Mouse (Mus musculus) liver, embryonic 11.5 days (tissue): ENCODE measurements around the gene Gm15097. TPM values are rescaled to one million over a fixed set of nuclear protein-coding genes. Genes with fewer than 3 reads are reported as not detected.
"Not testable (repeated sequence)": the region's sequence is repeated elsewhere in the genome, so short reads cannot be mapped to it uniquely, and the experiment has no call there.

ENCODE experiments used
- ATAC-seq: fragments of 200-750 bp; cut with Nextera tagmentation; replicated peaks from 2 replicates; pipeline ENCODE4 v1.8.0; 2017; ENCODE audit warnings: moderate number of reproducible peaks, mild to moderate bottlenecking, moderate TSS enrichment, moderate library complexity; ENCODE audit not compliant: low FRiP score
- DNase-seq: peaks from one replicate; pipeline ENCODE4 v3.0.0-alpha.2; 2017; ENCODE audit warnings: low spot score
- H3K27ac ChIP-seq: fragments of 300-500 bp; sonication (generic); 2 replicates; pipeline ENCODE4 v1.5.1; 2014; ENCODE audit warnings: mild to moderate bottlenecking, low read depth, low read length, control low read depth
- H3K27me3 ChIP-seq: fragments of 300-500 bp; sonication (generic); replicated peaks from 2 replicates; pipeline ENCODE4 v1.6.1; 2014; ENCODE audit warnings: low read length, mixed read lengths; ENCODE audit not compliant: control insufficient read depth, insufficient read depth
- H3K36me3 ChIP-seq: fragments of 300-500 bp; sonication (generic); 2 replicates; pipeline ENCODE4 v1.6.1; 2014; ENCODE audit warnings: mild to moderate bottlenecking, low read length, moderate library complexity, mixed read lengths; ENCODE audit not compliant: control insufficient read depth, insufficient read depth
- H3K4me1 ChIP-seq: fragments of 300-500 bp; sonication (generic); replicated peaks from 2 replicates; pipeline ENCODE4 v1.6.1; 2014; ENCODE audit warnings: low read length, mixed read lengths; ENCODE audit not compliant: control insufficient read depth, insufficient read depth
- H3K4me2 ChIP-seq: fragments of 300-500 bp; sonication (generic); 2 replicates; pipeline ENCODE4 v1.6.1; 2014; ENCODE audit warnings: mild to moderate bottlenecking, control low read depth, moderate library complexity
- H3K4me3 ChIP-seq: fragments of 300-500 bp; sonication (generic); 2 replicates; pipeline ENCODE4 v1.5.1; 2014; ENCODE audit warnings: low read depth, low read length, control low read depth
- H3K9ac ChIP-seq: fragments of 300-500 bp; sonication (generic); 2 replicates; pipeline ENCODE4 v1.6.1; 2014; ENCODE audit warnings: low read depth, low read length, control low read depth
- H3K9me3 ChIP-seq: fragments of 300-500 bp; sonication (generic); 2 replicates; pipeline ENCODE4 v1.6.1; 2016; ENCODE audit warnings: low read length, inconsistent platforms, mixed read lengths; ENCODE audit not compliant: control insufficient read depth
- WGBS: fragments of 180-500 bp; shearing (Covaris S2); extraction: QIAGEN DNeasy Blood & Tissue Kit; methylation state at CpG from one replicate; pipeline ENCODE4 v1.1.7; 2014; 5-methylcytosine and 5-hydroxymethylcytosine counted together
- polyA plus RNA-seq: library from polyadenylated mRNA; unstranded; fragments of >200 nt; fragmentation: Nextera tagmentation; extraction: Ambion mirVana; gene quantifications from 2 replicates; pipeline ENCODE4 v1.2.1, GENCODE M21; 2014

Gm15097 gene
- not detected in 2 replicates for polyA plus RNA-seq

DNA sequence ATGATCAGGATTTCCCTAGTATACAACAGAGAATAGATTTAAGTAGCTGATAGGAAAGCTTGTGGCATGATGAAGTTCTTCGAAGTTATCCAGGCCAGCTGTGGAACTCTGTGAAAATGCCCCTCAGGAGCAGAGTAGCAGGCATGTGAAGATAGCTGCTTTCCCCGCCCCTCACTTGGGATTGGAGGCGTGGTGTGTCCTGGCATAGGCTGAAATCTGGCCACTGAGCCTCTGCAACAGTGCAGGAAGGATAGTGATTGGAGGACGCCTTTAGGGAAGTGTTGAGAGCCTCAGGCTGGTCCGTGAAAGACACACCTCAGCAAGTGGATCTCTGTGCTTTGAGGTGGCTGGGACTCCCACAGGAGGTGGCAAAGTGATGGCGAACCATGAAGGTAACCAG is at the start of gene Gm15097:
Gene Gm15097, plus strand, starts transcription at position 301 of the 400 bp plus-strand sequence.
- H3K27me3 ChIP-seq, H3K36me3 ChIP-seq, H3K4me2 ChIP-seq, H3K27ac ChIP-seq, H3K4me3 ChIP-seq, ATAC-seq, H3K9me3 ChIP-seq, DNase-seq, H3K4me1 ChIP-seq, H3K9ac ChIP-seq: not testable (repeated sequence)
- no CpG with 5 or more reads among the region's 6 CpGs for WGBS

DNA sequence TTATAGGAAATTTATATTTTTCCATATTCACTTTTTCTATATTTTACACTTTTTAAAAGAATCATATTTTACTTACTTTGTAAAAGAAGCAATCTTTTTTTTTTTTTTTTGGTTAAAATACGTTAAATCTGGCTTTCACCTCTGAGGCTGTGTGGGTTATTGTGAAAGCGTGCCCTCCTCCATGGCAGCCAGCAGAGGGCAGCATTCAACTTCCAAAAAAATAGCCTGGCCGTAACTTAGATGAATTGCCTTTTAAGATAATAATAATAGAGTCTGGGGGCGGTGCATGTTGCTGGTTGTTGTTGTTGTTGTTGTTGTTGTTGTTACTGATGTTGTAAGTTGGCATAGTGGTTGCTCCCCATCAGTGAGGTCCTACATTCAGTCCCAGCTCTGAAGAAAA is 21.4 kb upstream of the Gm15097 start:
- ATAC-seq, DNase-seq: not testable (repeated sequence)

DNA sequence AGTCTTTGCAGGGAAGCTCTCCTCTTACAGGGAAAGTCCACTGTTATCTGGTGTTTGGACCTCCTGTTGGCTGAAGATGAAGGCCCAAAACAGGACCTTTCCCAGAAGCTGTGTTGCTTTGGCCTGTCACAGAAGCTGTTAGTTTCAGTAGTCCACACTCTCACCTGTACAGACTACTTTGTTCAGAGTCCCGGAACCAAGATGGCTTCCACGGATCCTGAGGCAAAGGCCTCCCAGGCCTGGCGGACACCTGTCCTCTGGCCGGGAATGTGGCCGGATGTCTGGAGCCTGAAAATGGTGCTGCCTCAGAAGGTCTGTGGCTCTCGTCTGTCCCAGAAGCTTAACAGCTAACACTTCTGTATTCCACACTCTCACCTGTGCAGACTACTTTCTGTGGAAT is 26.9 kb downstream of the Gm15097 start:
- ATAC-seq, H3K27ac ChIP-seq, H3K27me3 ChIP-seq, DNase-seq, H3K36me3 ChIP-seq, H3K9ac ChIP-seq, H3K4me2 ChIP-seq, H3K4me1 ChIP-seq, H3K9me3 ChIP-seq, H3K4me3 ChIP-seq: not testable (repeated sequence)
- WGBS, result 96% methylated on average over 6 of the region's 6 CpGs

More for the DNA sequence above, 21.4 kb upstream of the Gm15097 start:
- not testable (repeated sequence) for H3K4me2 ChIP-seq, H3K27me3 ChIP-seq, H3K36me3 ChIP-seq, H3K27ac ChIP-seq, H3K4me1 ChIP-seq, H3K9ac ChIP-seq, H3K4me3 ChIP-seq, H3K9me3 ChIP-seq
- 38% methylated on average over 4 of the region's 4 CpGs for WGBS

Other genes with a start within 250 kb of the Gm15097 start
- gene Gm10439, start 189.9 kb upstream of the Gm15097 start, polyA plus RNA-seq, result not detected in 2 replicates
- not detected in 2 replicates for gene Gm15091, start 157.2 kb downstream of the Gm15097 start, polyA plus RNA-seq